Mouse (Mus musculus) liver, embryonic 16.5 days (tissue): Measurements from ENCODE around the gene Tmem247. TPM values are rescaled to one million over a fixed set of nuclear protein-coding genes. Genes with fewer than 3 reads are reported as not detected.
A peak's percentile ranks its signal among the peaks of the same experiment; 100 is the strongest.

Source experiments
- ATAC-seq: fragments of 200-750 bp; cut with Nextera tagmentation; 2 replicates; pipeline ENCODE4 v1.8.0; 2017; ENCODE audit warnings: low read depth, mild to moderate bottlenecking, moderate number of reproducible peaks, moderate library complexity
- H3K27ac ChIP-seq: fragments of 300-500 bp; sonication (generic); 2 replicates; pipeline ENCODE4 v1.5.1; 2014; ENCODE audit warnings: mild to moderate bottlenecking, low read length
- H3K27me3 ChIP-seq: fragments of 300-500 bp; sonication (generic); 2 replicates; pipeline ENCODE4 v1.6.1; 2014; ENCODE audit warnings: low read depth, low read length, mixed read lengths; ENCODE audit not compliant: control insufficient read depth, insufficient read depth
- H3K36me3 ChIP-seq: fragments of 300-500 bp; sonication (generic); 2 replicates; pipeline ENCODE4 v1.6.1; 2014; ENCODE audit warnings: mild to moderate bottlenecking; ENCODE audit not compliant: control insufficient read depth, insufficient read depth
- H3K4me1 ChIP-seq: fragments of 300-500 bp; sonication (generic); 2 replicates; pipeline ENCODE4 v1.6.1; 2014; ENCODE audit warnings: low read depth, low read length, mixed read lengths; ENCODE audit not compliant: control insufficient read depth
- H3K4me2 ChIP-seq: fragments of 300-500 bp; sonication (generic); 2 replicates; pipeline ENCODE4 v1.6.1; 2014; ENCODE audit warnings: low read depth, low read length, mixed read lengths
- H3K4me3 ChIP-seq: fragments of 300-500 bp; sonication (generic); 2 replicates; pipeline ENCODE4 v1.5.1; 2014; ENCODE audit warnings: low read depth, mild to moderate bottlenecking, low read length
- H3K9ac ChIP-seq: fragments of 300-500 bp; sonication (generic); 2 replicates; pipeline ENCODE4 v1.6.1; 2014; ENCODE audit warnings: low read depth, low read length
- H3K9me3 ChIP-seq: fragments of 300-500 bp; sonication (generic); replicated peaks from 2 replicates; pipeline ENCODE4 v1.6.1; 2016; ENCODE audit warnings: low read length; ENCODE audit not compliant: control insufficient read depth
- WGBS: fragments of 180-500 bp; shearing (Covaris S2); extraction: QIAGEN DNeasy Blood & Tissue Kit; methylation state at CpG from one replicate; pipeline ENCODE4 v1.1.7; 2014; ENCODE audit not compliant: insufficient replicate concordance; 5-methylcytosine and 5-hydroxymethylcytosine counted together
- polyA plus RNA-seq: library from polyadenylated mRNA; unstranded; fragments of >200 nt; fragmentation: Nextera tagmentation; extraction: Ambion mirVana; gene quantifications from 2 replicates; pipeline ENCODE4 v1.2.1, GENCODE M21; 2015

Gene Tmem247
- polyA plus RNA-seq, 1 experiment from 2014 or later, result not detected

- Histone ChIP-seq H3K36me3 (no peaks in the 10 kb centered on the region), H3K4me1 (no peaks in the 10 kb centered on the region), H3K9me3 (no peaks in the 10 kb centered on the region), H3K4me3 (no peak within 1 kb of the TSS), H3K4me2 (no peak within 1 kb of the TSS), H3K9ac (no peak within 1 kb of the TSS), H3K27ac (no peak within 1 kb of the TSS), H3K27me3 (no peaks in the 10 kb centered on the region)
- no peak for ATAC-seq
- 75% methylated on average over 28 of the region's 28 CpGs for WGBS
Measured at GRCm38 (mm10) chr17:86947840-86948796, 31.0 kb downstream of the Tmem247 start, which contains the start of gene Atp6v1e2. TSS of gene Atp6v1e2 (minus strand) at chr17:86947897.

- Histone ChIP-seq H3K27ac (no peak overlapping the region), H3K27me3 (no peaks in the 10 kb centered on the region), H3K9me3 (no peaks in the 10 kb centered on the region), H3K9ac (no peak overlapping the region), H3K36me3 (no peaks in the 10 kb centered on the region), H3K4me1 (no peaks in the 10 kb centered on the region), H3K4me2 (no peak overlapping the region), H3K4me3 (no peak overlapping the region)
- 53% methylated on average over 6 of the region's 6 CpGs for WGBS
- no peak for ATAC-seq
Measured at GRCm38 (mm10) chr17:86948801-86949200, 31.7 kb downstream of the Tmem247 start.

GRCm38 (mm10) chr17:86957239-86957638 is 40.1 kb downstream of the Tmem247 start:
- Histone ChIP-seq H3K9me3 (no peaks in the 10 kb centered on the region), H3K4me1 (peaks cover 4% of the 10 kb centered on the region; the same call in 1 of the 2 replicates), H3K27me3 (peaks cover 7% of the 10 kb centered on the region), H3K27ac (no peak overlapping the region), H3K9ac (no peak overlapping the region), H3K4me2 (no peak overlapping the region), H3K36me3 (no peaks in the 10 kb centered on the region), H3K4me3 (no peak overlapping the region)
- WGBS, result 80% methylated on average over 5 of the region's 5 CpGs
- no peak for ATAC-seq

DNA sequence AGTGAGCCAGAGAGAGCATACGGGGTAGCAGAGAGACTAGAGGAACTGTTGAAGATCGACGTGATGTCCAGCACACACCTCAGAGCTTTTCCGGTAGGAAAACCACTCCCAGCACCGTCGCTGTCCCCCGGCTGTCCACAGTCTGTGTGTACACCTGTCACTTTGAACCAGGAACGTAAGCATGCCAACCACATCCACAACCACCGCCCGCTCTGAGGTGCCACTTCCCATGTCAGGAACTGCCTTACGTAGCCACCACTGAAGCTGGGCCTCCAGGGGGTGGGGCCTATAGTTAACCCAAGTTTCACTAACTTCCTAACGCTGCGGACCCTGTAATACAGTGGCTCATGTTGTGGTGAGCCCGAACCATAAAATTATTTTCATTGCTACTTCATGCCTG is 40.8 kb downstream of the Tmem247 start:
- Histone ChIP-seq H3K27ac (no peak overlapping the region), H3K4me2 (no peak overlapping the region), H3K9me3 (no peaks in the 10 kb centered on the region), H3K4me3 (no peak overlapping the region), H3K4me1 (peaks cover 4% of the 10 kb centered on the region; the same call in 1 of the 2 replicates), H3K27me3 (peaks cover 14% of the 10 kb centered on the region), H3K9ac (no peak overlapping the region), H3K36me3 (no peaks in the 10 kb centered on the region)
- WGBS, result 24% methylated on average over 14 of the region's 14 CpGs
- ATAC-seq, result no peak

DNA sequence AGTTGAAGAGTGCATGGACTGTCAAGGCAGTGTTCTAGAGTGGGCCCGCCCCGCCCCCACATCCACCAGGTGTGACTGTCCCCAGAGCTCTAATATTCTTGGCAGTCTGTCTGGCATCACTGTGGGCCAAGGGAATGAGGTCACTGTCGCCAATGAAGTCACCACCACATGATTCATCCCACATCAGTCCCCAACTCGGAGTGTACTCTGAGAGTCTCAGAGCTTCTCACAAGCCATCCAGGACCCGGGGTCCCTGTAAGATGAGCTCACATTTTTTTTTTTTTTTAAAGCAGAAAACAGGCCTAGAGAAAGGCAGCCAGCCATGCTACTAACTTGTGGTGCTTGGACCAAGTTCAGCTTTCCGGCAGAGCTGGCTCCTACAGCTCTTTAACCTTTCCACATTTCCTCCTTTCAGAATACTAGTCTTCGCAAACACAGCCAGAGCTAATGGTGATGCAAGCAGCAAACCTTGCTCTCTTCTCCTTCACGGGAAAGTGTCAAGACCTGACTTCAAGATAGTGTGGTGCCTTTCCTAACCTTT is 44.2 kb downstream of the Tmem247 start:
- ATAC-seq, result no peak
- no peak overlapping the region for H3K9ac ChIP-seq
- H3K4me2 ChIP-seq, result 0 out of 2 replicates have a peak overlapping the region, but pooled peaks have one; percentile 68

DNA sequence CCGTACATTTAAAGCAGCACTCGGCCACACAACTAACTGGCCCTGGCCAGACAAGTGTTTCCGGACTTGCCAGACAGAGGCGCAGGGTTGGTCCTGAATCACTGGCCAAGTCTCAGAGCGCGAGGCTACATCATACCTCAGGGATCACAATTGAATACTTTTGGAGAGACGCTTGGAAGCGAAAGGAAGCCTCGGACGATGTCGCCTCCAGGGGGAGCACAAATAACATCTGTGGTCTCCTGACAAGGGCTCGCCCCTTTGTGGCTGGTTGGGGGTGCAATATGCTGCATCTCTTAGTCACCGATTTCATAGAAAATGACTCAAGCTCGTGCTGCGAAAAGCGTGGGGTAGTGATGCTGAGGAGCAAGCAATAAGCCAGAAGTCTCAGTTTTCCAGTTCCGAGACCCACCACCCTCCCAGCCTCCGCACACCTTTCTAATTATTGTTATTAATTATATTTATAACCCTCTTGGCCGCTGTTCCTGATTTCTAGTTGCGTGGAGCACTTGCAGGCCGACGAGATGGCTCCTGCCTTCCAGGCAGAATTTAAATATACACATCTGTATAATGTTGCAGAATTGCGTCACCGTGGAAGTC is 45.2 kb downstream of the Tmem247 start:
- Histone ChIP-seq H3K4me3 (peak overlapping the region; percentile 67), H3K9ac (peak overlapping the region; percentile 25; the same call in 1 of the 2 replicates), H3K4me2 (peak overlapping the region; percentile 68), H3K4me1 (peaks cover 4% of the 10 kb centered on the region; the same call in 1 of the 2 replicates), H3K9me3 (no peaks in the 10 kb centered on the region), H3K27ac (peak overlapping the region; percentile 3; the same call in 1 of the 2 replicates), H3K27me3 (peaks cover 30% of the 10 kb centered on the region), H3K36me3 (no peaks in the 10 kb centered on the region)
- under 1% methylated on average over 24 of the region's 24 CpGs for WGBS
- ATAC-seq, result peak; percentile 17; the same call in 1 of the 2 replicates

More for the DNA sequence above, 44.2 kb downstream of the Tmem247 start:
- Histone ChIP-seq H3K4me1 (peaks cover 4% of the 10 kb centered on the region; the same call in 1 of the 2 replicates), H3K36me3 (no peaks in the 10 kb centered on the region), H3K27ac (no peak overlapping the region), H3K9me3 (no peaks in the 10 kb centered on the region), H3K4me3 (no peak overlapping the region), H3K27me3 (peaks cover 30% of the 10 kb centered on the region)
- 46% methylated on average over 8 of the region's 8 CpGs for WGBS

GRCm38 (mm10) chr17:86962894-86963585 is 45.9 kb downstream of the Tmem247 start, which contains the start of gene Rhoq:
TSS of gene Rhoq (plus strand) at chr17:86963082.
- H3K4me3 ChIP-seq, result peak within 1 kb of the TSS; percentile 67
- peak within 1 kb of the TSS; percentile 68 for H3K9ac ChIP-seq
- peaks cover 30% of the 10 kb centered on the region for H3K27me3 ChIP-seq
- H3K27ac ChIP-seq, result peak within 1 kb of the TSS; percentile 41
- peaks cover 4% of the 10 kb centered on the region; the same call in 1 of the 2 replicates for H3K4me1 ChIP-seq
- no peaks in the 10 kb centered on the region for H3K36me3 ChIP-seq
- no peaks in the 10 kb centered on the region for H3K9me3 ChIP-seq
- peak; percentile 87 for ATAC-seq
- H3K4me2 ChIP-seq, result peak within 1 kb of the TSS; percentile 68
- WGBS, result under 1% methylated on average over 66 of the region's 86 CpGs

GRCm38 (mm10) chr17:86963586-86963902 is 46.4 kb downstream of the Tmem247 start:
- no peaks in the 10 kb centered on the region for H3K36me3 ChIP-seq
- peaks cover 30% of the 10 kb centered on the region for H3K27me3 ChIP-seq
- no peaks in the 10 kb centered on the region for H3K9me3 ChIP-seq
- no peak for ATAC-seq
- H3K4me2 ChIP-seq, result peak overlapping the region; percentile 68
- WGBS, result under 1% methylated on average over 22 of the region's 26 CpGs
- peak overlapping the region; percentile 68 for H3K9ac ChIP-seq
- peak overlapping the region; percentile 67 for H3K4me3 ChIP-seq
- H3K27ac ChIP-seq, result no peak overlapping the region; the same call in 1 of the 2 replicates
- peaks cover 4% of the 10 kb centered on the region; the same call in 1 of the 2 replicates for H3K4me1 ChIP-seq
